Mouse (Mus musculus) erythroid progenitor cell, adult 5-6 weeks (primary cell): ENCODE results near the gene Krtap28-13. TPM values are rescaled to one million over a fixed set of nuclear protein-coding genes. Genes with fewer than 3 reads are reported as not detected.

Experiments used
- ATAC-seq: replicated peaks from 2 replicates; pipeline ENCODE4 v1.8.0; 2016; ENCODE audit warnings: moderate number of reproducible peaks, mild to moderate bottlenecking, moderate TSS enrichment, inconsistent platforms; ENCODE audit not compliant: poor library complexity, low FRiP score, severe bottlenecking
- total RNA-seq, 2 experiments: library from RNA; stranded (forward) in 1 of 2; stranded (reverse) in 1 of 2; fragments of 150-400 nt in 1 of 2; fragments of 186-747, 209-891 nt in 1 of 2; gene quantifications; 2 replicates each; pipeline versions ENCODE4 v1.2.3 to v1.2.4; 2015 to 2017; ENCODE audit warnings: low replicate concordance in 2 of 2

Gene Krtap28-13
- total RNA-seq (2015; ENCODE audit: low replicate concordance) (not detected in 2 replicates), total RNA-seq (2017; ENCODE audit: low replicate concordance) (not detected in 2 replicates)

GRCm38 (mm10) chr1:83060643-83061042 is at the start of gene Krtap28-13:
Gene Krtap28-13, plus strand, starts transcription at chr1:83060930.
- ATAC-seq, result no peak

- ATAC-seq, result no peak
Measured at GRCm38 (mm10) chr1:83014477-83014876, 46.3 kb upstream of the Krtap28-13 start.

DNA sequence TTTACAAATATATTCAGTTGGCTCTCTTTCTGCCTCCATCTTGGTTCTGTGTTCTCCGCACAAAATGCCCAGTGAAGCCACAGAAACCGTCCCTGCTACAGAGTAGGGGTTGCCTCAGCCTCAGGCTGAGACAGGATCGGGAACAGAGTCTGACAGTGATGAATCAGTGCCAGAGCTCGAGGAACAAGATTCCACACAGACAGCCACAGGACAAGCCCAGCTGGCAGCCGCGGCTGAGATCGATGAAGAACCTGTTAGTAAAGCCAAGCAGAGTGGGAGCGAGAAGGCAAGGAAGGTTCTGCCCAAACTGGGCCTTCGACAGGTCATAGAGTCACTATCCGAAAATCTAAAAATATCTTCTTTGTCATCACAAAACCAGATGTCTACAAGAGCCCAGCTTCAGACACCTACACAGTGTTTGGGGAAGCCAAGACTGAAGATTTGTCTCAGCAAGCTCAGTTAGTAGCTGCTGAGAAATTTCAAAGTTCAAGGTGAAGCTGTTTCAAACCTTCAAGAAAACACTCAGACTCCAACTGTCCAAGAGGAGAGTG is 45.3 kb upstream of the Krtap28-13 start:
- ATAC-seq, result no peak

- ATAC-seq, result no peak
Measured at GRCm38 (mm10) chr1:83016556-83016955, 44.2 kb upstream of the Krtap28-13 start.

DNA sequence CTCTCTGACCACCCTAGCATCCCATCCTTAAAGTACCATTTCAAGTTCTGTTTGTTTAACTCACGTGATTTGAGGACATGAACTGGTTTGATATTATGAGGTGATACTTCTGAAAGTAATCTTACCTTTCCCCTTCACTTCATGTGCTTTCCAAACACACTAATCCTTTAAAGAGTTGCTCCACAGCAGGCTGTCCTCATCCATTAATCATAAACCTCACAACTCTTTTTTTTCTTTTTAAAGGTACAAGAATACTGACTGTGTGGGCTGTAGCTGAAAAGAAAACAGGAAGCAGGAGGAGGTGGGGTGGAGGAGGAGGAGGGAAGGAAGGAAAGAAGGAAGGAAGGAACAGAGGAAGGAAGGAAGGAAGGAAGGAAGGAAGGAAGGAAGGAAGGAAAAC is 28.8 kb upstream of the Krtap28-13 start:
- ATAC-seq, result no peak

DNA sequence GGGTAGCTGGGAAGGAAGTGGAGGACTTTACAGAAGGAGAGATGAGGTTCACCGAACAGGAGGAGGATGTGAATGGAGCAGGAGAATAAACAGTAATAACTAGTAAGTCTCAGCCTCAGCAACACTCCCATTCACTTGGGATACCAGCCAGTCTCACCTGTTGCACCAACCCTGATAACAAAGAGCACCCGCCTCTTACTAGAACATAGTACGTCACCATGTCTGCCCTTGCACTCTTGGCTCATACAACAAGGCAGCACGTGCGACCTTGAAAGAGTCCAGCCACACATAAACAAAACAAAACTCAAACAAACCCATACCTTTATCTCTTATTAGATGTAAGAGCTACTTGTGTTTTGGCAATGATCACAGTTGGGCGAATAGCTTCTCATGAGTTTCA is 28.2 kb upstream of the Krtap28-13 start:
- ATAC-seq, result no peak

GRCm38 (mm10) chr1:83034509-83034908 is 26.2 kb upstream of the Krtap28-13 start:
- ATAC-seq, result no peak

GRCm38 (mm10) chr1:83036892-83037667 is 23.6 kb upstream of the Krtap28-13 start:
- ATAC-seq, result no peak

- ATAC-seq, result no peak
Measured at GRCm38 (mm10) chr1:83038109-83038672, 22.5 kb upstream of the Krtap28-13 start, which contains the start of gene Slc19a3. Gene Slc19a3, minus strand, starts transcription at chr1:83038448.

DNA sequence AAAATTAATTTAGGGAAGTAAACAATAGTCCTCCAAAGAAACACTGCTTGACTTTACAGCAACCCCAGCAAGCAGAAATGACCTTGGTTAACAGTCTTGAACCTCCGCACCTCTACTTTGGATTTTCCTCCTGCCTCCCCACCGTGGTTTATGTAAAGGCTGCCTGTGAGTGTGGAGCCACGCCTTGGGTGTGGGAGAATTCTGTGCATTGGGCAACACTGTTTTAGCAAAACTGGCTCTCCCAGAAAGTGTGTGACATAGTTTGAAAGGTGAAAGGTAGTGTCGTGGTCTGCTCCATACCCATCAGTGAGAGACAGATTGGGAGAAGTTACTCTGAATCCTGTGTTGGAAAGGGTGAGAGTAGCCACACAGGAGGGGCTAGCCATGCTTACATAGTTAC is 21.6 kb upstream of the Krtap28-13 start:
- ATAC-seq, result no peak

DNA sequence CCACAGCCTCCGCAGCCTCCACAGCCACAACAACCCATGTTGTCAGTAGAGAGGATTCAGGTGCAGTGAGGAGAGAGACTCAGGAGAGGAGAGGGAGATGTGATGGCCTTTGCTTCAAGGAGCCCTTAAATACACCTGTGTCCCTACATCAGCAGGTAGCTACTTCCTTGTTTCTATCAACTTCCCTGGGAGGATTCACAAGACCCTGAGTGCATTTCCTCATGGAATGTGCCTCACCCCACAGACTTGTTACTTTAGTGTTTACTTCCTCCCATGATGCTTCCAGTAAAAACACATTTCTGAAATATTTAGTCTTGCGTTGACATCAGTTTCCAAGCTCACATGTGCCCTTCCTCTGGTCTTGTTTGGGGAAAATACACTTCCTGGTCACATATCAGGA is 18.4 kb upstream of the Krtap28-13 start, which contains the start of gene Krtap28-10:
TSS of gene Krtap28-10 (minus strand) at position 101 of the 400 bp plus-strand sequence.
- no peak for ATAC-seq

- ATAC-seq, result no peak
Measured at GRCm38 (mm10) chr1:83044882-83045427, 15.8 kb upstream of the Krtap28-13 start, which contains the start of gene Gm47969. Gene Gm47969, plus strand, starts transcription at chr1:83044932.

GRCm38 (mm10) chr1:83058481-83058880 is 2.2 kb upstream of the Krtap28-13 start:
- no peak for ATAC-seq

- ATAC-seq, result no peak
Measured at GRCm38 (mm10) chr1:83059278-83059677, 1.5 kb upstream of the Krtap28-13 start, which contains the start of gene A030005K14Rik. Gene A030005K14Rik, minus strand, starts transcription at chr1:83059378.

- no peak for ATAC-seq
Measured at GRCm38 (mm10) chr1:83064851-83065250, 4.1 kb downstream of the Krtap28-13 start.

DNA sequence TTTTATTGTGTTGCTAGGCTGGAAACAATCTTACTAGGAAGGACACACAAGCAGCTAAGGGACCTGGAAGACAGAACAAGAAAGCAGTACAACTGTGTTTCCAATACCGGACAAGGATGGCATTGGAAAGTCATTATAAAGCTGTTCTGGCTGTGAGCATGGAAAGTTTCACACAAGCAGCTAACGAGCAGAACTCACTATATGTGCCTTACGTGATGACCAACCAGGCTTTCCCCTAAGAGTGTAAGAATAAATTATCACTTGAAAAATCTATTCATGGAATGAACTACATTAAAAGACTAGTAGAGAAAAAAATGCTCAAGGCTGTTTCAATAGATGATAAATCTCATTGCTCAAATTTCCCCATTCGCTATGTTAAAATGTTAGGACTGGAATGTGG is 5.8 kb downstream of the Krtap28-13 start:
- no peak for ATAC-seq

DNA sequence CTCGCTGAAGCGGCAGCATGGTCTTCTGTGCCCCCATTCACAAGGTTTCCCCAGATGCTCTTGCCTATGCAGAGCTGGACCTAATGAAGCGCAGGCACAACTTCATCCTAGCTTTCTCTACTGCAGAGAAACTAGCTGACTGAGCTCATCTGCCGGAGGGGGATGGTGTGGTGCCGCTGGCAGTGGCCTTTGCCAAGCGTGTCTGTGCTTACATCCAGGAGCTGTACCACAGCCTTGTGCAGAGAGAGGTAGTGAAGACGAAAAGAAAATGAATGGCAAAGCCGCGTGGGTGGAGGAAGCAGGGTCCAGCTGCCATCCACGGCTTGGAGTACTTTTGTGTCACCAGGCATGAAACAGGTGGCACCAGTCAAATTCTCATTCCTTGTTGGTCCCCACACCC is 6.5 kb downstream of the Krtap28-13 start:
- no peak for ATAC-seq

DNA sequence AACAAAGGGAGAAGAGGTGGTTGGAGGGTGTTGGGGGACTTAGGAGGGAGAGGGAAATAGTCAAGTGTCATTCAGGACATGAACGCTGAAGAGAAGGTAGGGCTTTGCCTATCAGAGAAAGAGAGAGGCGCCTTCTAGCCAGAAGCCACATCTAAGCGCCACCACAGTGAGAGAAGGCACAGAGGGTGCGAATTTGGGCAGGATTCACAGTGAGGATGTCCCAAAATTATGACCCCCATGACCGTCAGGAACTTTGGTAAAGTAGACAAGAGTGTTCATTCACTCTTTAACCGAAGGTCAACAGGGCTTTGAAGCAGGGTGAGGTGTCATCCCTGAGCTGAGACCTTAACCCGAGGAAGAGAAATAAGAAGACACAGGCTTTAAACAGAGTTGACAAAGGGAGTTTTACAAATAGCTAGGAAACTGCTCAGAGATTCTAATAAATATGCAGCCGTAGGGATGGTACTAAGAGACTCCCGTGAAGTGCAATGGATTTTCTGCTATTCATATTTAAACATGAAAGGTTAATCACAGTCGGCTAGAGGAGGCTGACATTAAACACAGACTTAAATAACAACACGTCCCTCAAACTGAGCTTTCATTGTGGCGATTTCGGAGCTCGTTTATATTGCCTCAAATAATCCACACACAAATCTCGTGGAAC is 14.9 kb downstream of the Krtap28-13 start:
- no peak for ATAC-seq

- no peak for ATAC-seq
Measured at GRCm38 (mm10) chr1:83076190-83076917, 15.6 kb downstream of the Krtap28-13 start.
